Mouse (Mus musculus) ES-E14 (cell line): Measurements from ENCODE around the gene Serpina3b. TPM values are rescaled to one million over a fixed set of nuclear protein-coding genes. Genes with fewer than 3 reads are reported as not detected.

Source experiments
- DNase-seq: peaks from one replicate; pipeline ENCODE4 v3.0.0-alpha.2; 2013; ENCODE audit warnings: low read depth, low spot score
- H3K27ac ChIP-seq: 2 replicates; pipeline ENCODE4 v1.5.1; 2012; ENCODE audit warnings: low read depth, mild to moderate bottlenecking, low read length, moderate library complexity, mixed read lengths; ENCODE audit not compliant: poor library complexity, insufficient read depth, severe bottlenecking
- H3K36me3 ChIP-seq: 2 replicates; pipeline ENCODE4 v1.6.1; 2012; ENCODE audit warnings: mild to moderate bottlenecking, low read length, moderate library complexity, mixed read lengths; ENCODE audit not compliant: control insufficient read depth, poor library complexity, insufficient read depth, severe bottlenecking
- H3K4me1 ChIP-seq, 2 experiments: fragments of 150-350 bp in 1 of 2; sonication (generic) in 1 of 2; 2 replicates each; pipeline ENCODE4 v1.6.1; 2012; ENCODE audit warnings: low read length in 2 of 2, mild to moderate bottlenecking in 1 of 2, mixed read lengths in 1 of 2; ENCODE audit not compliant: control insufficient read depth in 2 of 2, insufficient read depth in 2 of 2, poor library complexity in 1 of 2
- H3K4me3 ChIP-seq, 2 experiments: fragments of 150-350 bp in 1 of 2; sonication (generic) in 1 of 2; 2 replicates each; pipeline ENCODE4 v1.5.1; 2012; ENCODE audit warnings: low read length in 2 of 2, low read depth in 1 of 2, mild to moderate bottlenecking in 1 of 2, mixed read lengths in 1 of 2; ENCODE audit not compliant: insufficient read depth in 1 of 2, poor library complexity in 1 of 2, severe bottlenecking in 1 of 2
- H3K9ac ChIP-seq: 2 replicates; pipeline ENCODE4 v1.6.1; 2012; ENCODE audit warnings: low read depth, mild to moderate bottlenecking, low read length, mixed read lengths; ENCODE audit not compliant: poor library complexity, insufficient read depth, severe bottlenecking
- H3K9me3 ChIP-seq: fragments of 150-350 bp; sonication (generic); 2 replicates; pipeline ENCODE4 v1.6.1; 2012; ENCODE audit warnings: low read depth, mild to moderate bottlenecking, low read length; ENCODE audit not compliant: control insufficient read depth, insufficient read depth
- CHD2 ChIP-seq: IDR thresholded peaks from 2 replicates; pipeline ENCODE4 v1.6.1; 2014; ENCODE audit warnings: mild to moderate bottlenecking, low read depth, low read length, inconsistent platforms
- HCFC1 ChIP-seq: IDR thresholded peaks from 2 replicates; pipeline ENCODE4 v1.6.1; 2012; ENCODE audit warnings: low read length, inconsistent platforms, borderline replicate concordance; ENCODE audit not compliant: insufficient read depth
- MAFK ChIP-seq: IDR thresholded peaks from 2 replicates; pipeline ENCODE4 v1.6.1; 2014; ENCODE audit warnings: mild to moderate bottlenecking, low read depth, low read length, inconsistent platforms; ENCODE audit not compliant: insufficient read depth
- ZC3H11A ChIP-seq: IDR thresholded peaks from 2 replicates; pipeline ENCODE4 v1.6.1; 2012; ENCODE audit warnings: low read depth, mild to moderate bottlenecking, inconsistent platforms, low read length, borderline replicate concordance
- ZNF384 ChIP-seq: IDR thresholded peaks from 2 replicates; pipeline ENCODE4 v1.6.1; 2012; ENCODE audit warnings: low read depth, low read length, inconsistent platforms
- in situ Hi-C, 2 experiments: fragments of 600-800 bp; cut with MboI; formaldehyde crosslinking; loops; one replicate each; pipeline ENCODE4 v1.15.1; 2025; ENCODE audit warnings: low sequenced_read_pairs in 2 of 2, inconsistent platforms in 1 of 2; ENCODE audit not compliant: unreplicated experiment in 2 of 2
- total RNA-seq: library from RNA; depleted of rRNA; stranded (reverse); fragments of 300-350 nt; gene quantifications from 2 replicates; pipeline ENCODE4 v1.2.3, GENCODE M21; 2012

The Serpina3b gene
- total RNA-seq, 1 experiment: not detected

DNA sequence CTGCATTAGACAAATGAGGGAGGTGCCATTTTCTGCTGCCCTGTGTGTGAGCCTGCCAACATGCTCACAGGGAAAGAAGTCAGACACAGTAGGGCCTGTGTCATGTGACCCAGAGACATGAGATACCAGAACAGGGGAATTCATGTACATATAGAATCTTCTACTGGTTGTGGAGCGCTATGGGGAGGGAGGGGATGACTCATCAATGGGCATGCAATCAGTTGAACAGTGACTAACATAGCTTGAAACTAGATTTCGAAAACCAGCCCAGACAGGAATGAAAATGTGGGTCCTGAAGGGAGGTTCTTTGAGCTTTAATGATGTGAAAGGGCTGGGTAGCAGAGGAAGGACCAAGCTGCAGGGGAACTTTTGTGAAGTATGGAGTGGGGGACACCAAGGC is 3.8 kb upstream of the Serpina3b start:
- H3K9ac ChIP-seq: no peak overlapping the region
- no peaks in the 10 kb centered on the region for H3K9me3 ChIP-seq
- no peaks in the 10 kb centered on the region for H3K4me1 ChIP-seq
- DNase-seq: no peak
- H3K4me3 ChIP-seq: no peak overlapping the region
- H3K36me3 ChIP-seq: no peaks in the 10 kb centered on the region
- H3K27ac ChIP-seq: no peak overlapping the region
- in situ Hi-C loops: no loop called here
- TF ChIP-seq CHD2 (no peak), HCFC1 (no peak), ZNF384 (no peak), ZC3H11A (no peak), MAFK (no peak)

DNA sequence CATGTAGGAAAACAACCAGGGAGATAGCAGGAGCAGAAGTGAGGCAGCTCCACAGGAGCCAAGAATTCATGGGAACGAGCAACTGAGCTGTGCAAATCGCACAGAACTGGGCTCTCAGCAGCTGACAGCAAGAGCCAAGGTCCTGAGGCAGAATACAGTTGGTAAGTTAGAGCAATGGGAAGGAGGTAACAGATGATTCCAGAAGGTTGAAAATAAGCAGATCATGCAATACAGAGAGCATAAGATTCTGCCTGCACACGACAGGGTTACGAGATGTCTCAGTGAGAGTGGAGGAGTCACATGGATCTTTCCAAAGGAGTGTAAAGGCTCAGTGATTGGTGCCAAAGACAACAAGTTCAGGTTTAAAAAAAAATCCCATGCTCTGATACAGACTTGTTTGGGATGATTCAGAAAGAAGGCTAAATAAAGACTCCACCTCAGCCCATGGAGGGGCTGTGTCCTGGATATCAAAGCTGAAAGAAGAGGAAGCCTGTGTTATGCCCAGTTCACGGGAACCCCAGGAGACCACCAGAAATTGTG is 2.7 kb upstream of the Serpina3b start:
- H3K36me3 ChIP-seq: no peaks in the 10 kb centered on the region
- in situ Hi-C loops: no loop called here
- no peaks in the 10 kb centered on the region for H3K4me1 ChIP-seq
- no peaks in the 10 kb centered on the region for H3K9me3 ChIP-seq
- no peak for DNase-seq
- no peak overlapping the region for H3K9ac ChIP-seq
- no peak overlapping the region for H3K27ac ChIP-seq
- TF ChIP-seq CHD2 (no peak), ZNF384 (no peak), HCFC1 (no peak), MAFK (no peak), ZC3H11A (no peak)
- no peak overlapping the region for H3K4me3 ChIP-seq

- no peak overlapping the region for H3K27ac ChIP-seq
- H3K9ac ChIP-seq: no peak overlapping the region
- no peaks in the 10 kb centered on the region for H3K9me3 ChIP-seq
- no peak for TF ChIP-seq MAFK
- no peak for DNase-seq
- H3K4me3 ChIP-seq: no peak overlapping the region
- no peaks in the 10 kb centered on the region for H3K36me3 ChIP-seq
- in situ Hi-C loops: loop anchor here in 1 of 2 experiments (10.0 kb wide), 1 partner anchor 184 kb away; the partner anchor contains the start of gene Serpina3j
- no peaks in the 10 kb centered on the region for H3K4me1 ChIP-seq
Observed at GRCm38 (mm10) chr12:104131041-104131440, 3.2 kb downstream of the Serpina3b start.

DNA sequence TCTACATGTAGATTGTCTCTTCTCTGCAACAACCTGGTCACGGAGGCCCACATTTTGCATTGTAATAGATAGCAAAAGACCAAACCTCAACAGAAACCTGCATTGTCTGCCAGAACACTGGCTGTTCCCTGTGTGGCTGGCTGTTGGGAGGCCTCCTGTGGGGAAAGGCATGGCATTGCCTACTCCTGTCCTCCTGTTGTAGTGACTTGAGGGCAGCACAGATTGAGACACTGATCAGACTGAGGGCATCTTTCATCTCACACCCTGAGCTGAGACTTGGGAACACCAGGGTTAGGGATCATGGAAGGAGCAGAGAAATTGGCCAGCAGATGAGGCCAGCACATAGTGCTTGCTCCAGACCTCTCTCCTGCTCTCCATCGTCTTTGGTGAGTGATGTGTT is 10.4 kb downstream of the Serpina3b start:
- in situ Hi-C loops: loop anchor here in 1 of 2 experiments (5.0 to 10.0 kb wide), 2 partner anchors 177 to 204 kb away; partner anchors contain the start of gene Serpina3j
- no peak for DNase-seq
- Histone ChIP-seq H3K9ac (no peak overlapping the region), H3K4me1 (no peaks in the 10 kb centered on the region), H3K27ac (no peak overlapping the region), H3K4me3 (no peak overlapping the region), H3K36me3 (no peaks in the 10 kb centered on the region), H3K9me3 (no peaks in the 10 kb centered on the region)
- TF ChIP-seq HCFC1 (no peak), CHD2 (no peak), ZC3H11A (no peak), MAFK (no peak), ZNF384 (no peak)

GRCm38 (mm10) chr12:104140543-104141103 is 12.8 kb downstream of the Serpina3b start:
- Histone ChIP-seq H3K36me3 (no peaks in the 10 kb centered on the region), H3K4me1 (no peaks in the 10 kb centered on the region), H3K9me3 (no peaks in the 10 kb centered on the region), H3K27ac (no peak overlapping the region), H3K9ac (no peak overlapping the region), H3K4me3 (no peak overlapping the region)
- in situ Hi-C loops: no loop called here
- TF ChIP-seq HCFC1: no peak
- no peak for TF ChIP-seq ZNF384
- TF ChIP-seq MAFK: no peak
- no peak for TF ChIP-seq CHD2
- no peak for TF ChIP-seq ZC3H11A
- DNase-seq: no peak
